Mouse (Mus musculus): ENCODE measurements around the gene Aatk. TPM values are rescaled to one million over a fixed set of nuclear protein-coding genes. Genes with fewer than 3 reads are reported as not detected.

The Aatk gene
- total and polyA plus RNA-seq, 3 experiments: 0.38 TPM; not detected in 2

DNA sequence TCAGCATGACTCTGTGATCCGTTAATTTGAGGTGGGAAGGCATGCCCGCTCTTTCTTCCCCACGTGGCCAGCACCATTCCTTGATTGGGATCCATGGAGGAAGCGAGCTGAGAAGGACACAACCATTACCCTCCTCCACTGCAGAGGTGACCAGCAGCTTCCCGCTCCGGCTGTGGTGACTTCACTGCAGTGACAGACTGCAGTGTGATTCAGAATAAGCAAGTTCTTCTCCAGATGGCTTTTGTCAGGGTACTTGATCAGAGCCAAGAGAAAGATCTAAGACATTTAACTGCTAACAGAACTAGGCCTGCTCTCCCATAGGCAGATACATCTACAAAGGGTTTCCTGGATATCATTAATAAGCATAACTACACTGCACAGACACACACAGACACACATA is 33.3 kb upstream of the Aatk start:
- Histone ChIP-seq H3K27me3 (ENCODE audit: insufficient read depth, low read length) (no peaks in the 10 kb centered on the region), H3K4me3 (ENCODE audit: low read depth, low read length) (no peak overlapping the region), H3K4me1 (ENCODE audit: insufficient read depth, low read depth, low read length) (peaks cover 4% of the 10 kb centered on the region), H3K36me3 (replicated peaks) (peaks cover 86% of the 10 kb centered on the region), H3K9me3 (replicated peaks) (peaks cover 3% of the 10 kb centered on the region; the same call in 1 of the 2 replicates)
- ATAC-seq (ENCODE audit: extremely low read depth, insufficient number of reproducible peaks, low FRiP score, poor library complexity, severe bottlenecking) (no peak), DNase-seq (ENCODE audit: low spot score) (no peak)
- TF ChIP-seq GATA2 (IDR thresholded peaks at IDR 0.05; ENCODE audit: borderline replicate concordance, low read depth, low read length) (no peak), TAL1 (conservative IDR thresholded peaks at IDR 0.05; ENCODE audit: low read depth, low read length) (no peak), CTCF (IDR thresholded peaks at IDR 0.05; ENCODE audit: low read depth, low read length) (no peak)

- H3K36me3 ChIP-seq (replicated peaks): peaks cover 95% of the 10 kb centered on the region
- TF ChIP-seq CTCF (IDR thresholded peaks at IDR 0.05; ENCODE audit: low read depth, low read length) (no peak), GATA1 (IDR thresholded peaks at IDR 0.05; ENCODE audit: borderline replicate concordance, low read length) (no peak), TAL1 (conservative IDR thresholded peaks at IDR 0.05; ENCODE audit: low read depth, low read length) (no peak), POLR2AphosphoS5 (IDR thresholded peaks at IDR 0.05; ENCODE audit: insufficient replicate concordance, low read depth, low read length) (no peak), GATA2 (IDR thresholded peaks at IDR 0.05; ENCODE audit: borderline replicate concordance, low read depth, low read length) (no peak)
Measured at GRCm38 (mm10) chr11:120076191-120076590, 29.2 kb upstream of the Aatk start.

DNA sequence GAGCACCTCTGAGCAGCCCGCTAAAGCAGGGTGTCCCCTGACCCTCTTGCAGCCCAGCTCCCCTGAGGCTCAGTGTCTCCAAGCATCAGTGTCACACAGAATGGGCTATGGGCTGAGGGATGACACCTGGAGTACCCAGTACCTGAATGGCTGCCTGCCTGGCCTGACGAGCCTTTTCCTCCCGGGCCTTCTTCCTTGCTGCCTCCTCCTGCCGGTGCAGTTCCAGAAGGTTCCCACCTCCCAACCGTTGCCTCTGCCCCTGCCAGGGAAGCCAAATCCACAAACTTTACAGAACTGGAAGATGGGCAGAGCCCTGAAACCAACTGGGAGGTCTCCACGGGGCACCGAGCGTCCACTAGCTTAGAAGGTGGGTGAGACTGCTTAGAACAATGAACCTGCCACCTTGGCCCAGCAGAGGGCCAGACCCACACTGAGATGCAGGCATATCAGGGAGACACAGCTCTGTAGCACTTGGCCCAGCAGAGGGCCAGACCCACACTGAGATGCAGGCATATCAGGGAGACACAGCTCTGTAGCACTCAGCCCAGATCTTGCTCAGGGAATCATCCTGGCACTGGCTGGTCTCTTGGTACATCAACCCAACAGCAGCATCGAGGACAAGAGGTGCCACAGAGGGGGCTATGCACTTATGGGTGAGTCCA is 26.1 kb upstream of the Aatk start:
- Histone ChIP-seq H3K36me3 (replicated peaks) (peaks cover 98% of the 10 kb centered on the region), H3K9me3 (replicated peaks) (no peaks in the 10 kb centered on the region), H3K4me1 (ENCODE audit: insufficient read depth, low read depth, low read length) (no peaks in the 10 kb centered on the region), H3K4me3 (ENCODE audit: low read depth, low read length) (no peak overlapping the region), H3K27me3 (ENCODE audit: insufficient read depth, low read length) (no peaks in the 10 kb centered on the region)
- DNase-seq (ENCODE audit: low spot score) (no peak), ATAC-seq (ENCODE audit: extremely low read depth, insufficient number of reproducible peaks, low FRiP score, poor library complexity, severe bottlenecking) (no peak; the same call in 1 of the 2 replicates)
- no peak for TF ChIP-seq GATA1 (IDR thresholded peaks at IDR 0.05; ENCODE audit: borderline replicate concordance, low read length)

More at GRCm38 (mm10) chr11:120076191-120076590, 29.2 kb upstream of the Aatk start:
- no peaks in the 10 kb centered on the region for H3K4me1 ChIP-seq (ENCODE audit: insufficient read depth, low read depth, low read length)
- no peak for ATAC-seq (ENCODE audit: extremely low read depth, insufficient number of reproducible peaks, low FRiP score, poor library complexity, severe bottlenecking)
- H3K9me3 ChIP-seq (replicated peaks): peaks cover 3% of the 10 kb centered on the region; the same call in 1 of the 2 replicates
- H3K27me3 ChIP-seq (ENCODE audit: insufficient read depth, low read length): no peaks in the 10 kb centered on the region
- DNase-seq (ENCODE audit: low spot score): no peak
- H3K4me3 ChIP-seq (ENCODE audit: low read depth, low read length): no peak overlapping the region

GRCm38 (mm10) chr11:120071731-120072320 is 24.9 kb upstream of the Aatk start:
- DNase-seq (ENCODE audit: low spot score): no peak
- Histone ChIP-seq H3K4me1 (ENCODE audit: insufficient read depth, low read depth, low read length) (peaks cover 2% of the 10 kb centered on the region; the same call in 1 of the 2 replicates), H3K27me3 (ENCODE audit: insufficient read depth, low read length) (no peaks in the 10 kb centered on the region), H3K9me3 (replicated peaks) (no peaks in the 10 kb centered on the region), H3K4me3 (ENCODE audit: low read depth, low read length) (no peak overlapping the region), H3K36me3 (replicated peaks) (peaks cover 99% of the 10 kb centered on the region)
- ATAC-seq (ENCODE audit: extremely low read depth, insufficient number of reproducible peaks, low FRiP score, poor library complexity, severe bottlenecking): no peak
- TF ChIP-seq GATA1 (IDR thresholded peaks at IDR 0.05; ENCODE audit: borderline replicate concordance, low read length) (no peak), POLR2AphosphoS5 (IDR thresholded peaks at IDR 0.05; ENCODE audit: insufficient replicate concordance, low read depth, low read length) (no peak), CTCF (IDR thresholded peaks at IDR 0.05; ENCODE audit: low read depth, low read length) (no peak), TAL1 (conservative IDR thresholded peaks at IDR 0.05; ENCODE audit: low read depth, low read length) (no peak), GATA2 (IDR thresholded peaks at IDR 0.05; ENCODE audit: borderline replicate concordance, low read depth, low read length) (no peak)

- TF ChIP-seq TAL1 (conservative IDR thresholded peaks at IDR 0.05; ENCODE audit: low read depth, low read length) (no peak), GATA1 (IDR thresholded peaks at IDR 0.05; ENCODE audit: borderline replicate concordance, low read length) (no peak), POLR2AphosphoS5 (IDR thresholded peaks at IDR 0.05; ENCODE audit: insufficient replicate concordance, low read depth, low read length) (no peak)
- H3K36me3 ChIP-seq (replicated peaks): peaks cover 99% of the 10 kb centered on the region
- no peak for ATAC-seq (ENCODE audit: extremely low read depth, insufficient number of reproducible peaks, low FRiP score, poor library complexity, severe bottlenecking)
Measured at GRCm38 (mm10) chr11:120071065-120071464, 24.1 kb upstream of the Aatk start.

DNA sequence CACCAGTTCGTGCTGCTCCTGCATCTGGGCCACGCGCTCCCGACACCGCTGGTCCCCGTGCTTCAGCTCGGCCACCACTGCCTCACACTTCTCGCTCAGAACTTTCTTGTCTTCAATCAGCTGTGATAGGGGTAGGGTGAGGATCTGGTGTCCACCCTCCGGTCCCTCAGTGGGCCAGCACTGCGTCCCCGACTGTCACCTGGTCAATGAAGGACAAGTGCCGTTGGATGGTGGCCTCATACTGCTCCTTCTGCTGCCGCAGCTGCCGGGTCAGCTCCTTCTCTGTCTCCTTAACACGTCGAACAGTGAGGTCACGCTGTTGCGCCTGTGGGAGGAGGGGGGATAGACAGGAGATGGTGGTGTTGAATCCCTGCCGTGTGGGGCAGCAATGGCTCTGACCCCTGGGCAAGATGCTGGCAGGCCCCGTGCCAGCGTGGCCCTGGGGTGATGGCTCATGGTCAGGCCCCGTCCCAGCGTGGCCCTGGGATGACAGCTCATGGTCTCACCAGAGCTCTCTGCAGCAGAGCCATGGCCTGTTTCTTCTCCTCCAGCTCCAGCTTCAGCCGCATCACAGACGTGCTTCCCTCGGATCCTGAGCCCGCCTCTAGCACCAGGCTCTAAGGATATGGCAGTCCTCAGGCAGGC is 23.4 kb upstream of the Aatk start:
- TF ChIP-seq POLR2AphosphoS5 (IDR thresholded peaks at IDR 0.05; ENCODE audit: insufficient replicate concordance, low read depth, low read length): no peak
- no peak for TF ChIP-seq GATA1 (IDR thresholded peaks at IDR 0.05; ENCODE audit: borderline replicate concordance, low read length)
- TF ChIP-seq GATA2 (IDR thresholded peaks at IDR 0.05; ENCODE audit: borderline replicate concordance, low read depth, low read length): no peak
- TF ChIP-seq CTCF (IDR thresholded peaks at IDR 0.05; ENCODE audit: low read depth, low read length): no peak
- no peak for TF ChIP-seq TAL1 (conservative IDR thresholded peaks at IDR 0.05; ENCODE audit: low read depth, low read length)
- ATAC-seq (ENCODE audit: extremely low read depth, insufficient number of reproducible peaks, low FRiP score, poor library complexity, severe bottlenecking) (no peak), DNase-seq (ENCODE audit: low spot score) (no peak)
- no peaks in the 10 kb centered on the region for H3K27me3 ChIP-seq (ENCODE audit: insufficient read depth, low read length)
- peaks cover 2% of the 10 kb centered on the region; the same call in 1 of the 2 replicates for H3K4me1 ChIP-seq (ENCODE audit: insufficient read depth, low read depth, low read length)
- H3K9me3 ChIP-seq (replicated peaks): no peaks in the 10 kb centered on the region
- H3K36me3 ChIP-seq (replicated peaks): peaks cover 99% of the 10 kb centered on the region
- no peak overlapping the region for H3K4me3 ChIP-seq (ENCODE audit: low read depth, low read length)

More at GRCm38 (mm10) chr11:120071065-120071464, 24.1 kb upstream of the Aatk start:
- no peak for DNase-seq (ENCODE audit: low spot score)
- Histone ChIP-seq H3K4me1 (ENCODE audit: insufficient read depth, low read depth, low read length) (peaks cover 2% of the 10 kb centered on the region; the same call in 1 of the 2 replicates), H3K9me3 (replicated peaks) (no peaks in the 10 kb centered on the region), H3K27me3 (ENCODE audit: insufficient read depth, low read length) (no peaks in the 10 kb centered on the region), H3K4me3 (ENCODE audit: low read depth, low read length) (no peak overlapping the region)

Data from G1E (cell line).